8 mouse cellular contexts compared by ENCODE assay signal in genomic region chr3:79287699-79288458, GRCm38 (mm10). TPM values are rescaled to one million over a fixed set of nuclear protein-coding genes. Genes with fewer than 3 reads are reported as not detected.
DNase-seq lines count a peak whose midpoint lies in the region; ATAC-seq and TF ChIP-seq lines count a peak whose summit lies in the region.

No protein-coding gene starts in this region.

- TF ChIP-seq EP300 in liver, embryonic 14.5 days (IDR thresholded peaks at IDR 0.05; ENCODE audit: low read depth) = no peak

- no peak for ATAC-seq in embryonic facial prominence, embryonic 15.5 days (ENCODE audit: insufficient number of reproducible peaks, low FRiP score, low TSS enrichment, low read depth)
- ATAC-seq in hindbrain, embryonic 14.5 days (ENCODE audit: low FRiP score) = no peak
- ATAC-seq in liver, embryonic 14.5 days (ENCODE audit: insufficient read depth) = no peak
- no peak for ATAC-seq in stomach, embryonic 15.5 days (ENCODE audit: insufficient read depth, low FRiP score, low read depth)

- H3K27ac ChIP-seq in embryonic facial prominence, embryonic 15.5 days (replicated peaks) = peak overlapping the region; percentile 76
- H3K27ac ChIP-seq in hindbrain, embryonic 14.5 days = peak overlapping the region; percentile 94
- no peak overlapping the region for H3K27ac ChIP-seq in liver, embryonic 14.5 days
- H3K27ac ChIP-seq in stomach, embryonic 15.5 days = peak overlapping the region; percentile 46

- no peak for TF ChIP-seq CTCF in liver, embryonic 14.5 days (IDR thresholded peaks at IDR 0.05; ENCODE audit: low read depth)

- peak overlapping the region; percentile 87 for H3K4me3 ChIP-seq in embryonic facial prominence, embryonic 15.5 days (replicated peaks)
- H3K4me3 ChIP-seq in hindbrain, embryonic 14.5 days (replicated peaks; ENCODE audit: low read length) = peak overlapping the region; percentile 82
- peak overlapping the region; percentile 57 to 76 for H3K4me3 ChIP-seq in liver, embryonic 14.5 days (ENCODE audit: insufficient read depth in 1 of 2, low read depth in 2 of 2, low read length in 2 of 2)
- peak overlapping the region; percentile 88 for H3K4me3 ChIP-seq in stomach, embryonic 15.5 days (replicated peaks)

- WGBS in embryonic facial prominence, embryonic 15.5 days = 14% methylated on average over 17 of the region's 17 CpGs
- 17% methylated on average over 17 of the region's 17 CpGs for WGBS in hindbrain, embryonic 14.5 days
- 5% methylated on average over 17 of the region's 17 CpGs for WGBS in liver, embryonic 14.5 days (ENCODE audit: insufficient replicate concordance)
- WGBS in stomach, embryonic 15.5 days = 17% methylated on average over 17 of the region's 17 CpGs

- H3K27me3 ChIP-seq in embryonic facial prominence, embryonic 15.5 days = no peaks in the 10 kb centered on the region
- peaks cover 4% of the 10 kb centered on the region; the same call in 1 of the 2 replicates for H3K27me3 ChIP-seq in hindbrain, embryonic 14.5 days (ENCODE audit: control insufficient read depth, insufficient read depth, low read length)
- H3K27me3 ChIP-seq in liver, embryonic 14.5 days (ENCODE audit: control insufficient read depth, insufficient read depth, low read length) = peaks cover 40% of the 10 kb centered on the region
- H3K27me3 ChIP-seq in stomach, embryonic 15.5 days (replicated peaks) = no peaks in the 10 kb centered on the region

- peak; percentile 23 for DNase-seq in right cerebral cortex, postnatal 25 days
- DNase-seq in right cerebral cortex, adult 18-20 months = no peak
- DNase-seq in hindbrain, embryonic 14.5 days (ENCODE audit: low spot score) = no peak
- no peak for DNase-seq in liver, embryonic 14.5 days (ENCODE audit: low read depth in 3 of 3, low spot score in 3 of 3)
- no peak for DNase-seq in cerebellum, adult 11-12 months
- no peak for DNase-seq in adrenal gland, adult 2 months

- H3K9me3 ChIP-seq in embryonic facial prominence, embryonic 15.5 days (replicated peaks) = no peaks in the 10 kb centered on the region
- H3K9me3 ChIP-seq in hindbrain, embryonic 14.5 days (ENCODE audit: control insufficient read depth, low read length) = no peaks in the 10 kb centered on the region
- no peaks in the 10 kb centered on the region for H3K9me3 ChIP-seq in liver, embryonic 14.5 days (ENCODE audit: control insufficient read depth, low read length)
- H3K9me3 ChIP-seq in stomach, embryonic 15.5 days = no peaks in the 10 kb centered on the region

- H3K36me3 ChIP-seq in embryonic facial prominence, embryonic 15.5 days = no peaks in the 10 kb centered on the region
- no peaks in the 10 kb centered on the region for H3K36me3 ChIP-seq in hindbrain, embryonic 14.5 days (replicated peaks; ENCODE audit: control insufficient read depth, insufficient read depth)
- no peaks in the 10 kb centered on the region for H3K36me3 ChIP-seq in liver, embryonic 14.5 days (replicated peaks; ENCODE audit: control insufficient read depth, insufficient read depth, low read depth)
- no peaks in the 10 kb centered on the region for H3K36me3 ChIP-seq in stomach, embryonic 15.5 days

- H3K4me1 ChIP-seq in embryonic facial prominence, embryonic 15.5 days = peaks cover 27% of the 10 kb centered on the region
- H3K4me1 ChIP-seq in hindbrain, embryonic 14.5 days (replicated peaks; ENCODE audit: control insufficient read depth, insufficient read depth, low read length) = peaks cover 31% of the 10 kb centered on the region
- peaks cover 0 to 15% of the 10 kb centered on the region in 2 experiments; a peak in 2 of 4 replicates for H3K4me1 ChIP-seq in liver, embryonic 14.5 days (replicated peaks; ENCODE audit: control insufficient read depth in 2 of 2, insufficient read depth in 2 of 2, low read length in 1 of 2)
- H3K4me1 ChIP-seq in stomach, embryonic 15.5 days = peaks cover 19% of the 10 kb centered on the region

- H3K9ac ChIP-seq in embryonic facial prominence, embryonic 15.5 days = peak overlapping the region; percentile 72
- peak overlapping the region; percentile 88 for H3K9ac ChIP-seq in hindbrain, embryonic 14.5 days
- no peak overlapping the region for H3K9ac ChIP-seq in liver, embryonic 14.5 days (replicated peaks)
- H3K9ac ChIP-seq in stomach, embryonic 15.5 days = peak overlapping the region; percentile 79; the same call in 1 of the 2 replicates

- H3K4me2 ChIP-seq in embryonic facial prominence, embryonic 15.5 days (replicated peaks) = peak overlapping the region; percentile 71
- H3K4me2 ChIP-seq in hindbrain, embryonic 14.5 days (replicated peaks) = peak overlapping the region; percentile 92
- peak overlapping the region; percentile 85 for H3K4me2 ChIP-seq in liver, embryonic 14.5 days (ENCODE audit: low read depth)
- H3K4me2 ChIP-seq in stomach, embryonic 15.5 days = peak overlapping the region; percentile 65

RNA-seq across cellular contexts. Expression of gene Rapgef2, which starts 1.6 kb away (rescaled TPM):
- 7.3 and 7.5 TPM in 2 replicates for polyA plus RNA-seq in embryonic facial prominence, embryonic 15.5 days (2015; fragmentation: Nextera tagmentation; extraction: Ambion mirVana)
- polyA plus RNA-seq in hindbrain, embryonic 14.5 days (2014; fragmentation: Nextera tagmentation; extraction: Ambion mirVana) = 13.9 and 16.1 TPM in 2 replicates
- 0.92 and 1.2 TPM in 2 replicates for polyA plus RNA-seq in liver, embryonic 14.5 days (2012; rRNA removed)
- 1.2 and 1.7 TPM in 2 replicates for polyA plus RNA-seq in liver, embryonic 14.5 days (2014; fragmentation: Nextera tagmentation; extraction: Ambion mirVana)
- 5.4 and 5.6 TPM in 2 replicates for polyA plus RNA-seq in stomach, embryonic 15.5 days (2015; fragmentation: Nextera tagmentation; extraction: Ambion mirVana)
- 10 to 100 TPM; 20.6 to 20.9 TPM for total RNA-seq in adrenal gland, adult 2 months (2021)
- polyA plus RNA-seq in adrenal gland, adult 2 months (2012; rRNA removed) = 6.9 and 8.6 TPM in 2 replicates

RNA-seq across cellular contexts. Expression of gene Gm17359, which starts 48.6 kb away (rescaled TPM):
- not detected in 2 replicates for polyA plus RNA-seq in embryonic facial prominence, embryonic 15.5 days (2015; fragmentation: Nextera tagmentation; extraction: Ambion mirVana)
- polyA plus RNA-seq in hindbrain, embryonic 14.5 days (2014; fragmentation: Nextera tagmentation; extraction: Ambion mirVana) = not detected in 2 replicates
- not detected in 2 replicates for polyA plus RNA-seq in liver, embryonic 14.5 days (2012; rRNA removed)
- not detected in 2 replicates for polyA plus RNA-seq in liver, embryonic 14.5 days (2014; fragmentation: Nextera tagmentation; extraction: Ambion mirVana)
- not detected in 2 replicates for polyA plus RNA-seq in stomach, embryonic 15.5 days (2015; fragmentation: Nextera tagmentation; extraction: Ambion mirVana)
- not detected for total RNA-seq in adrenal gland, adult 2 months (2021)
- not detected in 2 replicates for polyA plus RNA-seq in adrenal gland, adult 2 months (2012; rRNA removed)
